Mouse (Mus musculus) embryo, embryonic 10 days (tissue): Measurements from ENCODE around the gene Eogt.

Experiments
- DNase-seq: peaks from one replicate; pipeline ENCODE4 v3.0.0-alpha.2; 2015; ENCODE audit warnings: low spot score

Eogt gene

DNA sequence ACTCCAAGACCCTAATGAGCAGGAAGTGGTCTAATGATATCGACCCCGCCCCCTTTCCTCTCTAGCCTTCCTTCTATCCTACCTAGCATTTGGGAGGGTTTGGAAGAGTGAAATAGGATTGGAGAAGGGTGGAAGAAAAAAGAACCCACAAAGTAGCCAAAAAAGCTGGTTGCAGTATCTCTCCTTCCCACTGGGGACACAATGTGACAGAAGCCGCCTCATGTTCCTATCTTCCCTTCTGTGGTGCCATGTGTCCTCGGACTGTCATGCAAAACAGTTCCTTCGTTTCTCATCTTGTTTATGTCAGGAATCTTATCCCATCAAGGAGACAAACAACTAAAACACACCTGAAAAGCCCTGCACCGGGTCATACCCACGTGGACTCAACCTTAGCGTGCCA lies 42.9 kb downstream of the Eogt start:
- DNase-seq, result no peak

DNA sequence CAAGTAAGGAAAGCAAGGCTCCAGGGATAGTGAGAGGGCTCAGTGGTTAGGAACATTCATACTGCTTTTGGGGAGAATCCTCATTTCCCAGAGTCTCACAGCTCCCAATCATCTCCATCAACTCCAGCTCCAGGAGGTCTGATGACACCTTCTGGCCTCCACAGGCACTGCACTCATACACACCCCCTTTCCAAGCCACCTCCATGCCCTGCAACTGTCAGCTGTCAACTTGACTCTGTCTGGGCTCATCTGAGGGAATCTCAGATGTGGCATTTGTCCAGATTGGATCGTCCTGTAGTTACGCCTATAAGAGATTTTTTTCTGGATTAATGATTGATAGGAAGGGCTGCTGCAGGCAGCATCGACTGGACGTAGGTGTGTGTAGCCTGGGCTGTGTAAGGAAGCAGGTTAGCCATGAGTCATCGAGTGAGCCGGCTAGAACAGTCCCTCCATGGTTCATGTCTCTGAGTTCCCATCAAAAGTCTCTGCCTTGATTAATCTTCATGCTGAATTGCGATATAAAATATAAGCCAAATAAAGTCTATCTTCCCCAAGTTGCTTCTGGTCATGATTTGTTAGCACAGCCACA lies 44.6 kb downstream of the Eogt start:
- DNase-seq, result peak; percentile 45

GRCm38 (mm10) chr6:97101958-97102702 lies 46.9 kb downstream of the Eogt start:
- DNase-seq, result peak; percentile 77

DNA sequence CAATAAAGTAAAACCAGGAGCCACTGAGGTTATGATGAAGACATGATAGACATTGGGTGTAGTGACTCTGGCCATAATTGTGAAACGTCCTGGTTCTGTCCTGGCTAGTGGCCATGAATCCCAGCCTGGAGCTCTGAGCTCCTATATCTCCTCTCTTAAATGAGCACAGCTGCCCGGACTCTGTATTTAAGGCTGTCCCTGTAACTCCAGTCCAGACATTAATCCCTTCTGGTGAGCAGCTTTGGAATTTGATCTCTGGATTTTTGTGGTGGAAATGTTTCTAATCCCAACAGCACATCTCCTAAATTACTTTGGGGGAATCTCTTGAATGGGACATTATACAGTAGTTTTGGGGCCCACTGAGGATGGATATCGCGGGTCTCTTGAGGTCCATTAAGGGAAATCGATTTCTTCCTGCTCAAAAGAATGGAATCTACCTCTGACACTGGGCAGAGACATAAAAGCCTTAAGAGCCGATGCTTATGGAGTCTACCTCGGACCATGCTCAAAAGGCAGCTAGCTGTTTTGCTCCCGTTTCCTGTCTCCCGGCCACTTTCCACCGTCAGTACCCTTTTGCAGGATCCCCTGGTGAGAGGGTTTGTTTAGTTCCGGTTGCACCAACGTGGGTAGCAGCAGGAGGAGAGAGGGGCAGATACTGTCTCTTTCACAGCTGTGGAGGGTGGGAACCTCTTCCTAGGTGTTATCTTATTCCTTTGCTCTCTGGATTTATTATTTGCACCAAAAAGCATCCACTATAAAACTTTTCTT lies 47.6 kb downstream of the Eogt start:
- peak; percentile 42 for DNase-seq

DNA sequence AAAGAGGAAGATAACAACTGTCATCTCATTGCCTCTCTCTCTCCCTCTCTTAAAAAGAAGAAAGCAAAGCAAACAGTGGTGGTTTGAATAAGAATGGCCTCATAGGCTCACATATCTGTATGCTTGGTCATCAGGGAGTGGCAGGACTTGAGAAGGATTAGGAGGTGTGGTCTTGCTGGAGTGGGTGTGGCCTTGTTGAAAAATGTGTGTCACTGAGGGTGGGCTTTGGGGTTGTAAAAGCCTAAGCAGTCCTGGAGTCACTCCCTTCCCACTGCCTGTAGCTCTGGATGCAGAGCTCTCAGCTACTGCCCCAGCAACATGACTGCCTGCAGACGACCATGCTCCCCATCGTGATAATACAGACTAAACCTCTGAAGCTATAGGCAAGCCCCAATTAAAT lies 66.6 kb downstream of the Eogt start:
- no peak for DNase-seq

- no peak for DNase-seq
These were observed 69.0 kb downstream of the Eogt start for GRCm38 (mm10) chr6:97080016-97080415.

DNA sequence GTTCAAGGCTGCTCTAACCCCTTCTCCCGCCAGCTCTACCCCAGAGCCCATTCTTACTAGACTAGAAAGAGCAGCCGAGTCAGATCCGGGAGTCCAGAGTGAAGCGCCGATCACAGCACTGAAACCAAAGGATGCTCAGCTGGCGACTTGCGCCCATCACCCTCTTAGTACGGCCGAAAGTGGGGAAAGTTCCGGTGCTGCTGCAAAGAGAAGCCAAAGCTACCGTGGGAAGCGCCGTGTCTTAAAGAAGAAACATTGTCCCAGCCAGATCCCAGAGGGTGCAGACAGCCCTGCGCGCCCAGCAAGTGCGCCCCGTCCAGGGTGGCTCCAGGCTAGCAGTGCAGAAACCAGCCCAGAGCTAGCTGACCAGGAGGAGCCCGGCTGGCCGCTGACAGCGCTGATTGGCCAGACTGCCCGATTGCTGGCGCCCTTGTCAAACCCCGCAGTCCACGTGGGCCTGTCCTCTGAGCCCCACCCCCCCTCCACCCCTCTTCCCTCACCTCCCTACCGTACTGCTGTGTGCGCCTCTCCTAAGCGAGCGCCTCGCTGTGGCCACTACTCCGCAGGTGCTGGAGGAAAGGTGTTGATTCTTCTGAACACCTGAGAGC lies 88.8 kb downstream of the Eogt start, which contains the start of gene Fam19a4:
TSS of gene Fam19a4 (minus strand) at position 340 of the 608 bp plus-strand sequence.
- peak; percentile 83 for DNase-seq
